Mouse (Mus musculus) left cerebral cortex, adult 8-10 months (tissue): Measurements from ENCODE around the gene Capn5. TPM values are rescaled to one million over a fixed set of nuclear protein-coding genes. Genes with fewer than 3 reads are reported as not detected.
"Not testable (repeated sequence)": the region's sequence is repeated elsewhere in the genome, so short reads cannot be mapped to it uniquely, and the experiment has no call there.

ENCODE experiments used
- DNase-seq, 2 experiments: peaks; one replicate each; pipeline ENCODE4 v3.0.0; 2022; ENCODE audit warnings: low spot score in 2 of 2
- total RNA-seq, 4 experiments: library from RNA; stranded (reverse); gene quantifications; 2 replicates each; pipeline ENCODE4 v1.2.4; 2022

The Capn5 gene
- total RNA-seq: 10 to 100 TPM; 30.8 to 35.2 (median 31.7) TPM

GRCm38 (mm10) chr7:98177929-98178559 lies at the start of gene Capn5:
Gene Capn5 (minus strand): TSS chr7:98178274.
- peak in 1 of 2 experiments; percentile 50 for DNase-seq

- DNase-seq: no peak
These were observed 45.7 kb upstream of the Capn5 start for GRCm38 (mm10) chr7:98223796-98224195.

GRCm38 (mm10) chr7:98216713-98217112 lies 38.6 kb upstream of the Capn5 start:
- DNase-seq: no peak

GRCm38 (mm10) chr7:98202946-98203345 lies 24.9 kb upstream of the Capn5 start:
- no peak for DNase-seq

- no peak for DNase-seq
These were observed 23.5 kb upstream of the Capn5 start for GRCm38 (mm10) chr7:98201493-98202028.

GRCm38 (mm10) chr7:98200396-98200795 lies 22.3 kb upstream of the Capn5 start:
- no peak for DNase-seq

GRCm38 (mm10) chr7:98199381-98199780 lies 21.3 kb upstream of the Capn5 start, which contains the start of gene B3gnt6:
Gene B3gnt6 (minus strand): TSS chr7:98199481.
- DNase-seq: no peak

GRCm38 (mm10) chr7:98195151-98195801 lies 17.2 kb upstream of the Capn5 start:
- no peak for DNase-seq

GRCm38 (mm10) chr7:98194026-98194792 lies 16.1 kb upstream of the Capn5 start:
- DNase-seq: no peak

- DNase-seq: peak in 1 of 2 experiments; percentile 27
These were observed 15.5 kb upstream of the Capn5 start for GRCm38 (mm10) chr7:98193515-98194025.

GRCm38 (mm10) chr7:98191571-98192250 lies 13.6 kb upstream of the Capn5 start:
- no peak for DNase-seq

- DNase-seq: no peak
These were observed 12.5 kb upstream of the Capn5 start for GRCm38 (mm10) chr7:98190578-98190977.

GRCm38 (mm10) chr7:98189745-98190144 lies 11.7 kb upstream of the Capn5 start:
- DNase-seq: no peak

- no peak for DNase-seq
These were observed 10.6 kb upstream of the Capn5 start for GRCm38 (mm10) chr7:98188680-98189079.

GRCm38 (mm10) chr7:98188238-98188637 lies 10.2 kb upstream of the Capn5 start:
- no peak for DNase-seq

GRCm38 (mm10) chr7:98187332-98187731 lies 9.3 kb upstream of the Capn5 start:
- not testable (repeated sequence) for DNase-seq

GRCm38 (mm10) chr7:98186637-98187036 lies 8.6 kb upstream of the Capn5 start:
- peak in 1 of 2 experiments; percentile 52 for DNase-seq

GRCm38 (mm10) chr7:98185326-98185725 lies 7.3 kb upstream of the Capn5 start:
- DNase-seq: no peak

GRCm38 (mm10) chr7:98178560-98179231 lies 622 bp upstream of the Capn5 start:
- DNase-seq: no peak

GRCm38 (mm10) chr7:98177566-98177928 lies 527 bp downstream of the Capn5 start:
- DNase-seq: no peak

- DNase-seq: no peak
These were observed 996 bp downstream of the Capn5 start for GRCm38 (mm10) chr7:98177071-98177485.
